15 mouse cellular contexts compared by ENCODE assay signal in genomic region chr17:4390012-4390411, GRCm38 (mm10).
"Had no signal": no experiment of that assay in that cellular context is flagged by ENCODE, and none has a peak within 500 bp of the region (broad histone marks: within the 10 kb centered on the region; RNA-seq: fewer than 3 reads in every experiment).

No protein-coding gene starts in this region.

- DNase-seq: gastrocnemius, postnatal 14 days; gastrocnemius, postnatal 36 days; heart, adult 2 months; heart, postnatal 14 days; heart, postnatal 36 days; kidney, adult 18-20 months; kidney, adult 8-10 months; kidney, postnatal 10 days; kidney, postnatal 25 days; kidney, postnatal 4 days had no signal

- ATAC-seq: hindbrain, embryonic 16.5 days; inflammation-experienced regulatory T-cells, adult 6 months; intestine, embryonic 15.5 days; intestine, postnatal 0 days; liver, embryonic 12.5 days had no signal
